Mouse (Mus musculus) retina, postnatal 1 day (tissue): ENCODE measurements around the gene Znhit3.
"Not testable (repeated sequence)": the region's sequence is repeated elsewhere in the genome, so short reads cannot be mapped to it uniquely, and the experiment has no call there.

Experiments used
- DNase-seq: peaks from one replicate; pipeline ENCODE4 v3.0.0-alpha.2; 2012

Znhit3 gene

DNA sequence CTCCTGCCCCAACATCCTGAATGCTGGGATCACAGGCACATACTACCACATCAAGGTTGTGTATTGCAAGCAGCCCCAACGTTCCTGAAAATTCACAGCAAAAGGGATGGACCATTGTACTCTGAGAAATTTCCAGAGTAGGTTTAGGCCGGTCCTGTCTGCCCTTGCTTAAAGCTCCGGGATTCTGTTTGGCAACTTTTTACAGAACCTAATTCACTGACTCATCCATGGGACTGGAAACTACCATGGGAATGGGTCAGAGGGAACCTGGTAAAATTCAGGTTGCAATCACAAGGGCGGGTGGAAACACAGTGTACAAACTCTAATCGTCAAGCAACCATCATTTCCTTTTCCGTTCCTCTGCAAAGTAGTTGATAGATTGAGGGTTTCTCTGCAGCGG is 3.8 kb upstream of the Znhit3 start:
- no peak for DNase-seq

DNA sequence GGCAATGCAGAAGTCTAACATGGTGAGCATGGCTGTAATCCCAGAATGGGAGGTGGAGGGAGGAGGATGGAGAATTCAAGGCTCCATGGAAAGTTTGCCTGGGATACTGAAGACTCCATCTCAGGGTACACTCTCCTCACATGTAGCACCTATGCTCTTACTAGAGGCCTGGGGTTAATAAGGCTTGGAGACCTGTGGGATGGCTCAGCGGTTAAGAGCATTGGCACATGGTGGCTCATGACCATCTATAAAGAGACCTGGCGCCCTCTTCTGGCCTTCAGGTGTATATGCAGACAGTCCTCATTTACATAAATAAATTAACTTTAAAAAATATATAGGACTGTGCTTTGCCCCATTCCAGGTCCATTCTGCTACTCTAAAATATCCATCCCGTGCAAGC is 3.1 kb upstream of the Znhit3 start:
- DNase-seq: peak; percentile 60

DNA sequence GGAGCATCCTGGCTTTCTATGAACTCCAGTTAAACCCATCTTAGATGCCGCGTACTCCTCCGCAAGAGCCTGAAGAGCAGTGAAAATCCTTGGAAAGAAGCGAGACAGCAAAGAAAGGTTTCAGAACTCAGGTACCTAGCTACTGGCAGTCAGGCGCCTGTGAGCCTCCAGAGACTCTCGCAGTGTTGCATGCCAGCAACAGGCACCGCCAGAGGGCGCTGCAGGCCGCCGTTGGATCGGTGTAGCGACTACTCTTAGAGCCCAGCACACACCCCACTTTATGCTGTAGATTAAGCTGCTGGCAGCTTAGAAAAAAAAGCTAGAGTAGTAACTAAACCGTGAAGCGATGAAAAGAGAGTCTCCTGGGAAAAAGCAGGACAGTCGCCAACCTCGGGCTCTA is 2.3 kb upstream of the Znhit3 start:
- DNase-seq: peak; percentile 84

DNA sequence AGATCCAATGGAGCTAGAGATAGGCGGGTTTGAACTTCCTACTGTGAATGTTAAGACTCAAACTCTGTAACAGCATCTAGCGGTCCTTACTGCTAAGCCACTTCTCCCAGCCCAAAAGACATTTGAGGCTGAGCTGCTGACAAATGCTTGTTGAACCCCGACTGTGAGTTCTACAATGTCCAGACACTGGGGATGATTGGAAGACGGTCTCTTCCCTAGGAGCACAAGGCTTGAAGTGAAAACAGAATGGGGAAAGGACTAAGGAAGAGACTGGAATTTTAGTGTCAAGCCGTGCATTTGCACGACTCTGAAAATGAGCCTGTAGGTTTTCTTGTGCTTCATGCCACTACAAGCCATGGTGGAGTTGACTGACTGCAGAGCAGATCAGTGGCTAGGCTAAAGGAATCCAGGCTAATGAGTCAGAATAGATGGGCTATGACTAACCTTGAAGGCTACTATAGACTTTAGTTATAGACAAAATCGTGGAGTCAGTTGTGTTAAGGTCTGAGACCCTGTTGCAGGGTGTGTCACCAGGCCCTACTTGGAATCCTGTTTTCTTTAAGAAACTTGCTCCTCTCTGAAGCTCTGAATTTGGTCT is 636 bp upstream of the Znhit3 start:
- no peak for DNase-seq

DNA sequence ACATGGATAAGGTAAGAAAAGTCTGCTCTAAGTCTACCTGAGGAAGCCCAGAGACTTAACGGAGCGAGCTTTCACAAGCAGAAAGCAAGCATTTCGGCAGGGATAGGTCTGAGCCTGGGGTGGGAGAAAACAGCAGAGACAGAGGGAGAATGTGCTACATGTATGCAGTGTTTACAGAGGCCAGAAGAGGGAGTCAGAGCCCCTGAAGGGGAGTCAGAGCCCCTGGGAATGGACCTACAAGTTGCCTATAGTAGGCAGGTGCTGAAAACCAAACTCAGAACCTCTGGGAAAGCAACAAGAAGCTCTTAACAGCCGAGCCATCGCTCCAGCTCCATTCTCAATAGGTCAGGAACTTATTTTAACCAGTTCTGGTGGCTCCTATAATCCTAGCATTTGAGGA is 1.5 kb downstream of the Znhit3 start:
- peak; percentile 3 for DNase-seq

DNA sequence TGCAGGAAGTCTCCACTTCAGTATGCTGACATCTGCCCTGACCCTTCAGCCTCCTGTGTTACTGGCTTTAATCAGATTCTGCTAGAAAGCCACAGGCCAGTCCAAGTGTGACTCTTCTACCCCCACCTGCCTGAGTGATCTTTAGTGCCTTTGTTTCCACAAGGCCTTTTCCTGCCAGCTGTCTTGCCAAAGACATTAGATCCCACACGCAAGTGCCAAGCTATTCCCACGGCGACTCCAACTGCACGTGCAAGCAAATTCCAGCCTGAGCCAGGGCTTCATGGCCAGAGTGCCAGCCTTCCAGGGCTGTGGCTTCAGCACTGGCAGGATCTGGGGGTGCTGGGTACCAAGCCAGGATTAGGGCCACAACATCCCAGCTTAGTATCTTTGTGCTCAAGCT is 5.8 kb downstream of the Znhit3 start:
- no peak for DNase-seq

DNA sequence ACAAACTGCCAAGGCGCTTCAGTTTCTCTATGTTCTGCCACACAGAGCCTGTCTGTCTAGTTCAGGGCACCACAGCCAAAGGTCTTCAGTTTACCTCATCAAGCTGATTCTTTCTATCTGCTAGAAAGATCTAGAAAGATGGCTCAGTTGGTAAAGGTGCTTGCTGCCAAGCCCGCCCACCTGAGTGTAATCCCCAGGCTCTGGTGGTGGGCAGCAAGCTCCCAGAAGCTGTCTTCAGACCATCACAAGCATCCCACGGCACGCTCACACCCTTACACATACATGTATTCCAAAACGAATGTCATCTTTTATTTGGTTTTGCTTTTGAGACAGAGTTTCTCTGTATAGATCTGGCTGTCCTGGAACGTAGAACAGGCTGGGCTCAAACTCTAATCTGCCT is 7.7 kb downstream of the Znhit3 start:
- DNase-seq: no peak

DNA sequence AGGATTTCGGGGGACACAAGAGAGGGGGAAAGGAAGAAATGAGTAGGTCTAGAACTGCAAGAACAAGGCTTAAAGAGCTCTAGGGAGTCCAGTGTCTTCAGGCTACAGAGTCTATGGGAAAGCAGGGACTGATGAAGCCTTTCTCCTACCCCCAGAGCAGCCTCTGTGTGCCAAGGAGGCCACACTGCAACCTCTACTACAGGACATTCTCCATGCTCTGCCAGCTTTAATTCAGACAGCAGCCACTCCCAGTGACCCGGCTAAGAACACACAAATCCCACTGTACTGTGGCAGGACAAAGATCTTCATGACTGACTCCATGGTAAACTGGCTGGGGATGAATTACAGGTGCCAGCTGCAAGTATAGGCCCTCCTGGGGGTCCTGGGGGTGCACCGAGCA is 9.1 kb downstream of the Znhit3 start:
- DNase-seq: no peak

DNA sequence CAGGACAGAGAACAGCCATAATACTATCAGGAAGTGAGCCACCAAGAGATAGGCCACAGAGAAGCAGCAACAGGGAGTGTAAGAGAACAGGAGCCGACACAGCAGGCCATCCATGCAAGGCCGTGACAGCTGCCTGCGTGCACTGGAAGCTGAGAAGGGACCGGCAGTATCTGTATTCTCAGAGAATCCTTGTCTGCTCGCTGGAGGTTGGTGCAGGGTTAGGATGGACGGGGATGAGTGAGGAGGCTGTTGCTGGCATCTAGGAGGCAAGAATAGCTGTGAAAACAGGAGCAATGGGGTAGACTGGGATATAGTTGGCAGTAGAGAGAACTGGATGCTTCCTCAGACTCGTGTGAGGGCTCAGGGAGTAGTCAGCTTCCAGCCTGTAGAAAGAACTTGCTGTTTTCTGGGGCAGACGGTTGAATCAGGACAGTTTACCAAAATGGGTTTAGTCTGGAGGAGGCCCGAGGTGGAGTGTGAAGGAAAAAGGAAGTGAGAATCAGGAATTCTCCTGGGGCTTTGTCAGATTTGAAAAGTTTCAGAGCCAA is 11.5 kb downstream of the Znhit3 start:
- DNase-seq: no peak

DNA sequence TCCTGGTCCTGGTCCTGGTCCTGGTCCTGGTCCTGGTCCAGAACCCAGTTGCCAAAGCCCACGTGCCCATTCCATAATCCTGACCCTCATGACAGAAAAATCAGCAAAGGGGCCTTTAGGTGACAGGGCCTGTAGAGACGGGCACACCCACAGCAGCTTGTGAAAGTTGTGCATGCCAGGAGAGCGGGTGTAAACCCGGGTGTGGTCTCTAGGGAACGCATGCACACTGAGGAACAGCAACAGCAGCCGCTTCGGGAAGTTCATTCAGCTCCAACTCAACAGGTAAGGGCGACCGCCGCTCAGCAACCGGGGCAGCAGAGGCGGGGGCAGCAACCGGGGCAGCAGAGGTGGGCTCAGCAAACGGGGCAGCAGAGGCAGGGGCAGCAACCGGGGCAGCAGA is 23.1 kb downstream of the Znhit3 start:
- DNase-seq: no peak

DNA sequence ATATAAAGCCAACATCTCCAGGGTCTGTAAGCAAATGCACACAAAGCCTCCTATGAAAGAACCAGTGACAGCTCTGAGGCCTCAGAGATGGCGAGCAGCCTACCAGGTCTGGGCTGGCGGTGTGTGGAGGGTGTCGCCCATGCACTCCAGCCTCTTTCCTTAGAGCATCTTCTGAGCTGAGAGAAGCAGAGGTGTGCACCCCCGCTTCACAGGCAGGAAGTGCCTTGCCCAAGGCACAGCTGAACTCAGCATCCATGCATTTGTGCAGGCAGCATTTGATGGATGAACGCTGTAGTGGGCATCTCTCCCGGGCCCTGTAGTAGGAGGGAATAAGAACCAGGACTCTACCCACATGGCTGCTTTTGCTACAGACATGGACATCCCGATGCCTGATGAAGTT is 24.5 kb downstream of the Znhit3 start:
- DNase-seq: no peak

DNA sequence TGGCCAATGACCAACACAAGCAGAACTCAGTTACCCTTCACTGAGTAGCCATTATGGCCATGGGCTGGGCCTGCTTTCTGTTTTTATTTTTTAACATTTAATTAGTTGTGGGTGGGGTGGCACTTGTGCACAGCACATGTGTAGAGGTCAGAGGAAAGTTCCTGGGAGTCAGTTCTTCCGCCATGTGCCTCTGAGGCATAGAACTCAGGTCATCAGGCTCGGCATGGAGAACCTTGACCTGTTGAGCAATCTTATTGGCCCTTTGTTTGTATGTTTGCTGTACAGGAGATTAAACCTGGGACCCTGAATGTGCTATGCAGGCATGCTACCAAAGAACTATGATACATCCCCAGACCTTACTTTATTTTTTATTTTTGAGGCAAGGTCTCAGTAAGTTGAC is 26.7 kb downstream of the Znhit3 start:
- DNase-seq: no peak

DNA sequence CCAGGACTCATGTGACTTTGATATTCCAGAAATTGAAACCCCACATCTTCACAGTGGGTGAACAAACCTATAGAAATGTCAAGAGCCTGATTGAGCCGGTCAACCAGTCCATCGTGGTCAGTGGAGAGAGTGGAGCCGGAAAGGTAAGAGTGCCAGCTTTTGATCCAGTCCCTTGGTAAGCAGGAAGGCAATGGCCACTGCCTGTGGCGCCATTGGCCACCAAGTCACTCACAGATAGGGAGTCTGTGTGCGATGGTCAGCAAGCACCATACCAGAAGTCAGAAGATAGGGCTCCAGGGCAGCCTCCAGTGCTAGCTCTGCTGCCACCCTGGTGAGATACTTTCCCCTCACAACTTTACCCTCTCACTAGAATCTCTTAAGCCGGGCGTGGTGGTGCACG is 28.1 kb downstream of the Znhit3 start:
- DNase-seq: no peak

DNA sequence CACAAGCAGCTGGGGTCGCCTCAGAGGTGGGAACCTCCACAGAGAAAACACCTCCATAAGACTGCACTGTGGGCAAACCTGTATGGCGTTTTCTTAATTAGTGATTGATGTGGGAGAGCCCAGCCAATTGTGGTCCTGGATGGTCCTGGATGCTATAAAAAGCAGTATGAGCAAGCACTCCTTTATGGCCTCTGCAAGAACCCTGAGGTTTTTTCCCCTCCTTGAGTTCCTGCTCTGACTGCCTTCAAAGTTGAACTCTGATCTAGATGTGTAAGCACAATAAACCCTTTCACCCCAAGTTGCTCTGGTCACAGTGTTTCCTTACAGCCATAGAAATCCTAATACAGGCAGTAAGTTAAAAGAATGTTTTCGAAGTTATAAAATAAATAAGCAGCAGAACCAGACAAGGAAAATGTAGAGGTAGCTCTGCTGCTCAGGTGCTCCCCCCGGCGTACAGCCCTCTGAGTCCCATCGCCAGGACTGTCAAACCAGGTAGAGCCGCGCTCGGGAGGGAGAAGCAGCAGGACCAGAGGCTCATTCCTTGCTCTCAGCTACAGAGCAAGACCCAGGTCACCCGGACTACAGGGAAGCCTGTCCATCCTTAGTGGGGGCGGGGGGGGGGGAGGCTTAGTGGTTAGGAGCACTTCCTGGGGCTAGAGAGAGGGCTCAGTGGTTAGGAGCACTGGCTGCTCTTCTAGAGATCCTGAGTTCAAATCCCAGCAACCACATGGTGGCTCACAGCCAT is 29.2 kb downstream of the Znhit3 start:
- no peak for DNase-seq

DNA sequence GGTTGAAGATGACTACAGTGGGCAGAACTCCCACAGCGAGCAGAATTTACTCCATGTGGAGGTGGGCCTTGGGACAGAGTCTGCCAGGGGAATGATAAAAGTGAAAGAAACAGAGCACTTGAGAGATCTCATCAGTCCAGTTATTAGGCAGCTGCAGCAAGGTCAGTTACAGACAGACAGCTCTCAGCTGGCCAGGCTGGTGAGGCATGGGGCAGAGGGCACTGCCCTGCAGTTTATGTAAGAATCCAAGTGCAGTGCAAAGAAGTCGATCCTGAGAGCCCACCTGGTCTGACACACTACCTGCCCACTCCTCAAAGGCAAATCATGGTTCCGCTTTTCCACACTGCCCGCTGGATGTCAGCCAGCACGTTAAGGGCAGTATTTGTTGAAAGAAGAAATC is 29.9 kb downstream of the Znhit3 start:
- no peak for DNase-seq

DNA sequence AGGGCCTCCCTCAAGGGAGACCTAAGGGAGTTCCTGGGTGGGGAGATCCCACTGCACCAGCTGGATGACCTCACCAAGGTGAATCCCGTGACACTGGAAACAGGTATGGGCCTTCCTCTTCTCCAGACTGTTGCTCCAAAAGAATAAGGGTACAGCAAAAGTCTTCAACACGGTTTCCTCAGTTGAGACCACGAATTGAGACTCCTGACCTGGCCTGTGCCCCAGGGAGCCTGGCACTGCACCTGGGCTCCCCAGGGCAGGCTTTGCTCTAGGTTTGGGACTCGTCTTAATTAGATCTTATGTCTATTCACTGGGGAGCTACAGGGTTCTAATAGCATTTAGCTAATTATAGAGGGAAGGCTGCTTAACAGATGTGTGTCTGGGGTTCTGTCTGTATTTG is 30.9 kb downstream of the Znhit3 start:
- no peak for DNase-seq

DNA sequence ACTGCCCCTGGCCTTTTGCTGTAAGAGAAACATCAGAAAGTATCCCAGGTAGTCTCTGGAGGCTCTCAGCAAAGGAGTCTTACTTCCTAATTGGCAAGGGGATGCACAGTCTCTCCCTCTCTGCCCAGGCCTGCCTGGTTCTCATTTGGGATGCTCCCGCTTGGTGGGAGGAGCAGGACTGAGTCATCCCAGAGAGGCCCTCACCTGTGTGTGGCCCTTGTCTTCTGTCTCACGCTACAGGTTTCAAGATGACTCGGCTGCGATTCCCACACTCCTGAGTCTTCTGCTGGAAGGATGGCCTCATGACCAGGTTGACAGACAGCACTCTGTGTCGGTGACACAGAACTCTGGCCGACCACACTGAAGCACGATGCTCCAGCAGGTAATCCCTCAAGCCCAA is 33.8 kb downstream of the Znhit3 start:
- no peak for DNase-seq

DNA sequence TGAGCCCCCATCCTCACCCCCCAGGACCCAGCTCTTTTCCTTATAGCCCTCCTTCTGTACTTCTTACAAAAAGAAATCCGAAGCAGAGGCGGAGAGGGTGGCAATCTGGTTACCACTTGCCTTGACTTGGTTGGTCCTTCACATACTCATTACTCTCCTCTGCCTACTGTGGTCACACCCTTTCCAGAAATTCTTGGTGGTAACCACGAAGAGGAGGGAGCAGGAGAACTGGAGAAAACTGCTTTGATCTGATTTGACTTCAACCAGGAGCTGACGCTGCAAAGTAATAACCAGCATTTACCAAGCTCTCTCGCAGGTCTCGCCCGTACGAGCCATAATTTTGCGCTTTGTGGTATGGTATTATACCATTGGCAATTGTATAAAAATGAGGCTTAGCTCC is 35.2 kb downstream of the Znhit3 start:
- DNase-seq: no peak

DNA sequence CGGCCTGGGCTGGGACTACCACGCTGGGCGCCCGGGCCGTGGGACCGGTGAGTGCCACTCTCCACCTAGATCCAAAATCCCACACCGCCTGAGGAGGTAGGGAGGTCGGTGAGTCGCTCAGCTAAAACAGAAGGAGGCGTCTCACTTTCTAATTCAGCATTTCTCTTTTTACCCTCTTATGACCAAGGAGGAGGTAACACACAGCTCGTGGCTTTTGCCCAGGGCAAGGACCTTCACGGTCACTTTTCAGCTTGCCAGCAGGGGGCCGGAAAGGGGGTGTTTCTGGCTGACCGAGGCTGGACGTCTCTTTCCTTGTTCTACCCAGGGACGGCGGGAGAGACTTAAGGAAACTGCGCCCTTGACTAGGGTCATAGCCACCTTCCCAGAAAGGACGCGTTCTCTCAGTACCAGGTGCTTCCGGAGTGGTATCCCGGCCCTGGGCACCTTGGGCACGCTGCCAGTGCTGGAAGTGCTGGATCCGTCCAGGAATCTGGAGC is 35.7 kb downstream of the Znhit3 start:
- DNase-seq: peak; percentile 67

DNA sequence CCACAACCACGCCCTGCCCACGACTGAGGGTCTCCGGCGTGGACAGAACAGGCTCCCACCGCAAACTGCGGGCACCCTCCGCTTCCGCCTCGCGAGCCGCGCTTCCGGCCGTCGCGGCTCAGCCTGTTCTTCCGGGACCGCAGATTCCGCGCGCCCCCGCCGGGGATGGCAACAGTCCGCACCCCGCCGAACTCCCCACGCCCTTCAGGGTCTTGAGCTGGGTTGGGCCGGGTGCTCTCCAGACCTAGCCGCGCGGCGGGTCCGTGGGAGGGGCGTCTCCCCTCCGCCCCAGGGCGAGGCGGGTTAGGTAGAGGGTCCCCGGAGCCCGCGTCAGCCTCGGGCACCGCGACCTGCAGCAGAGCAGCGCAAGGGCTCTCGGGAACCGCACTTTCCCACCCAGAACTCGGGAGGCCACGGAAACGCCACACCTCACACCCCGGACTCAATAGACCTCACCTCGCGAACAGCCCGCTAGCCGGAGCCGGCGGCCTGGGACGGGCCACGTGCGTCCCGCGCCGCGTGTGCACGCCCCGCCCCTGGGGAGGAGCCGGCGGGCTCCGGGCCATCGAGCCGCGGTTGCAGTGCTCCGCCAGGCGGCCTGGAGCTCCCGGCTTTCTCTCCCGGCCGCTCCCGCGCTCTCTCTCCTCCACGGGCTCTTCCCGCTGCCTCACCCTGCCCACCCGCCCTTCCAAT is 36.2 kb downstream of the Znhit3 start, which contains the start of the genes Myo19 and Pigw:
TSS of gene Myo19 (plus strand) at position 377 of the 693 bp plus-strand sequence.
TSS of gene Pigw (minus strand) at position 514 of the 693 bp plus-strand sequence.
- peak; percentile 86 for DNase-seq

DNA sequence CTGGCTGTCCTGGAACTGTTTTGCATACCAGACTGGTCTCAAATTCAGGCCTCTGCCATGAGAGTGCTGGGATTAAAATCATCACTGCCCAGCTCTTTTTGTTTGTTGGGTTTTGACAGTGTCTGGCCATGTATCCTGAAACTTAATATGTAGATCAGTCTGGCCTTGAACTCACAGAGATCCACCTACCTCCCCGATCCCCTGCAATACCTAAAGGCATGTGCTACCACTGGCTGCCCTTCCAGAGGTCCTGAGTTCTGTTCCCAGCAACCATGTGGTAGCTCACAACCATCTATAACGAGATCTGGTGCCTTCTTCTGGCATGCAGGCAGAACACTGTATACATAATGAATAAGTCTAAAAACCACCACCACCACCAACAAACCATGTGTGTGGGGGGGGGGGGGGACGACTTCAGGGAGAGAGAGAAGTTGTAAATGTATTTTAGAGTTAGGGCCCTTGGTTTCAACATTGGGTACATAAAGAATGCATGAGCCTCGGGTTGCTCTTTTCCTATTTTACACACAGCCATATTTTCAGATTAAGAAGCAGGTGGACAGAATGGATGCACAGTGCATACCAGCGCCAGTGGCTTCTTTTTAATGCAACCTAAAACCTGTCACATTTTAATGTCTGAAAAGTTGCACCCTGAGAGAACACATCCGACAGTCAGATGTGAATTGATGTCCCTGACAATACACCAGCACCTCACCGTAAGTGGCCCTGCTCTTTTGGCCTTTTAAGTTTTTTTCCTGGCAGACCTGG is 37.0 kb downstream of the Znhit3 start:
- DNase-seq: peak; percentile 1

DNA sequence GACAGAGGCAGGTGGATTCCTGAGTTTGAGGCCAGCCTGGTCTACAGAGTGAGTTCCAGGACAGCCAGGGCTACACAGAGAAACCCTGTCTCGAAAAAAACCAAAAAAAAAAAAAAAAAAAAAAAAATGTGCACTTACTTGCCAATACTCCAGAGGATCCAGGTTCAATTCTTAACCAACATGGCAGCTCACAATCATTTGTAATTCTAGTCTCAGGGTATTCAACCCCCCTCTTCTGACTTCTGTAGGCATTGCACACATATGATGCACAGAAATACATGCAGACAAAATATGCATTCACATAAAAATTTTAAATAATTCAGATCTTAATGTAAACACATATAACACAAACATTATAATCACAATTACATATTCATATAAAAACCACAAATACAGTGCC is 40.1 kb downstream of the Znhit3 start:
- DNase-seq: not testable (repeated sequence)
